Mouse (Mus musculus) lung, postnatal 14 days (tissue): ENCODE data around the gene Vti1a.
A peak's percentile ranks its signal among the peaks of the same experiment; 100 is the strongest.

Experiments used
- DNase-seq: peaks from one replicate; pipeline ENCODE4 v3.0.0; 2021

The Vti1a gene

GRCm38 (mm10) chr19:55316109-55316714, at the start of gene Vti1a:
Vti1a (plus strand) TSS chr19:55316295.
- peak; percentile 88 for DNase-seq

GRCm38 (mm10) chr19:55266786-55267185, 49.3 kb upstream of the Vti1a start:
- no peak for DNase-seq

GRCm38 (mm10) chr19:55268150-55268549, 47.9 kb upstream of the Vti1a start:
- DNase-seq, result no peak

DNA sequence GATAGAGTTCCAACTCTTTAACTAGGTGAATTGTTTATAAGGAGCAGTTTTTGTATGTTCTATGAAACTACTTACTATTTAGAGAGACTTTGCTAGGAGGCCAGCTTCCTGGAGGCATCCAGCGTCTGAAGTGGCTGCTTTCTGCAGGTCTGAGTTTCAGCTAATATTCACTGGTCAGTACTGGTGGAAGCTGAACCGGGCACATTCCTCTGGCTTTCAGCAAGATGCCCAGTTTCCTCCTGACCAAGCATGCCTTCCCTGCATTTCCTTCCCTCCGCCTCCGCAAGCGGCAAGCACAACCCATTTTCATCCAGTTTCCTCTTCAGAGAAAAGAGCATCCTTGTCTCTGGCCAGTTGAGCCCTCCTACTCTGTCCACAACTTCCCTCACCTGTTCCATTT, 47.0 kb upstream of the Vti1a start:
- DNase-seq, result no peak

GRCm38 (mm10) chr19:55271448-55271847, 44.6 kb upstream of the Vti1a start:
- no peak for DNase-seq

GRCm38 (mm10) chr19:55273340-55273739, 42.8 kb upstream of the Vti1a start:
- no peak for DNase-seq

DNA sequence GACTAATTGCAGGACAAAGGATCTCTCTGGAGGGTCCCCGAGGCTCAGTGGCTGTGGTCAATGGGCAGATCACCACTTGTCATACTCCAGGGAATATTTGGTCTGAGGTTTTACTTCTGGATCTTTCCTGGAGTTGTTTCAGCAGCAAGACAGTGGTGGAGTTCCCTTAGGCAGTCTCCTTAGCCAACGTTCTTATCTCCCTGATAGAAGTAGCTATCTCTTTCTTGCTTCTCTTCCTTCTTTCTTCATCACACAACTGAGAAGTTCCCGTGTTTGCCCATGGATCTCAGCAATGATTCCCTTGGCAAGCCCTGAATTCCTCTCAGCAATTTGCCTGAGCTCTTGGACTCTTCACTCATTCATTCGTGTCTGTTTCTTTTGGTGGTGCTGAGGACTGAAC, 40.0 kb upstream of the Vti1a start:
- DNase-seq, result no peak

- DNase-seq, result no peak
Measured at GRCm38 (mm10) chr19:55276770-55277169, 39.3 kb upstream of the Vti1a start.

DNA sequence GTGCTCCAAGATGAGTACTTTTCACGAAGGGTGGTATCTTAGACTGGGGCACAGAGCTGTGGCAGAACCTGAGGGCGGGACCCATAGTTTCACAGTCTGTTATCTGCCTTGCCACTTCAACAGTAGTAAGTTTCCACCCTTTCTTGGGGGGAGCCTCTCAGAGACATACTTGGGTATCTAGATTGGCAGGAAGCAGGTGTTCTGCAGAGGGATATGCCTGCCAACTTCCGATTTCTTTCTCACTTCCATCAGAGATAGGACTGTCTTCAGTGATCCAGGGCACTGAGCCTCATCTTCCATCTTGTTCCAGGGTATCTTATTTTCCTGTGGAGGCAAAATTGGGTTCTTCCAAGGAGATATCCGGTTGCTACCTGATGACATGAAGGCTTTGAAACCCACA, 32.0 kb upstream of the Vti1a start:
- DNase-seq, result no peak

DNA sequence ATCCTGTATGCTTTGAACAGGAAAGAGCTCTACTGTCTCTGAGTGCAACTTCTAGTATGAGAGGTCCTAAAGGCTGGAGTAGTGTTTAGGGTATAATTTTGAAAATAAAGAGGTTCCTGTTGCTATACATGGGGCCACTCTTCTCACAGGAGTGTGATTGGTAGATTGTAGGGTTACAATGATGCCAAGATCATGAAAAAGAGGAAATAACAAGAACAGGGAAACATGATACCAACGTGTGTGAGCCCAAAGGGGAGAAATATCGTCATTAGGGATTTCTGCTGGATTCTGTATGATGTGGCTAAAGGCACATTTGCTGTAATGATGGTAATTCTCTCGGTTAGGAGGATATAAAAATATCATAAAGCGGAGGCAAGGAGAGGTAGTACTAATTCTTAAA, 30.1 kb upstream of the Vti1a start:
- no peak for DNase-seq

DNA sequence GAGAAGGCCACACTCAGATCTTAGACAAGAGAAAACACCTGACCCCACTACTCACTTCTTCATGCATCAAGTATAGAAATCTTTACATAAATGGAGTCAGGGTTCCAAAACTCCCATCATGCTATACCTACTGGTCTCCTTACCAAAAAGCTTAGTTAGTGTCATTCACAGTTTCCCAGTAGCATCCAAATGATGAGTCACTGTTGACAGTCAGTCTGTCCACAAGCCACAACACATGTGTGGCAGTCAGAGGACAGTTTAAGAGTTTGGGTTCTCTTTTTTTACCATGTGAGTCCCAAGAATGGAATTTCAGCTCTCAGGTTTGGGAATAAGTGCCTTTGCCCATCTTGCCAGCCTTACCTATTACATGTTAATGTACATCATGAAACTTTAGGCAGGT, 27.1 kb upstream of the Vti1a start:
- DNase-seq, result no peak

DNA sequence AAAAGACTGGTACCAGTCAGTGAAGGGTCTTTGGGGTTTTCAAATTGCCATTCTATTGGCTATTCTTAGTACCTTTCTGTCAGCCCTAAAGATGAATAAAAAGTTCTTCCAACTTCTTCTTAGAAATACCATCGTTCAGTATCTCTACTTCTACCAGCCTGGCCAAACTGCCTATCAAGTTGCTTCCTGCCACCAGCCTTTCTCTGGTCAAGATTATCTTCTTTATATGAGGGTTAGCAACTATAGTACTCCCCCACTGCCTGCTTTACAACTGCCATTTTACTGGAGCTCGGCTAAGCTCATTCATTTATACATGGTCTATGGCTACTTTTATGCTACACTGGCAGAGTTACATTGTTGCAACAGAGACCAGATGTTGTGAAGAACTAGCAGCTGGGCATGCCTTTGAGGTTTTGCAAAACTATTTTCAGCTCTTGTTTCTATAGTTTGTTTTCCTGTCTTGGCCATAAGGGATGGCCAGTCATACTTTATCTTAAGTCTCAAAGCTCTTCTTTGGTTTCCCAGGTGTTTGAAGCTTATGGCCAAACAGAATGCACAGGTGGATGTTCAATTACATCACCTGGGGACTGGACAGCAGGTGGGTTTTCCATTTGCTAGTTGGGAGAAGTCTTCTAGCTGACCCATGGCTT, 25.3 kb upstream of the Vti1a start:
- DNase-seq, result no peak

GRCm38 (mm10) chr19:55292210-55292850, 23.8 kb upstream of the Vti1a start:
- no peak for DNase-seq

DNA sequence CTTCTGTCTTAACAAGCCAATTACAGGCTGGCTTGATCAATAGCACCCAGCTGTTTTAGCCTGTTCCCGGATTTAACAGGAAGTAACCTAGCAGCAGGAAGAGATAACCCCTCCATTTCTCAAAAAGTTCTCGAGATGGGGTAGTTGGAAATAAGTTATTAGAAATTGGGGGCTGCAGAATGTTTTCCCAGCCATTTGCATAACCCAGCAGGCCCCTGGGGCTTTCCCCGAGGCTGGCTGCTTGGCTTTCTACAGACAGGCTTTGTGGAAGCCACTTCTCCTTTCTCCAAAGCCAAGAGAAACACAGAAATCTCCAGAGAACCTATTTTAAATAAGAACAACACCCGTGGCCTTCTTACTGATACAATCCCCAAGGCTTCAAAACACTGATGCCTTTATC, 22.9 kb upstream of the Vti1a start:
- no peak for DNase-seq

DNA sequence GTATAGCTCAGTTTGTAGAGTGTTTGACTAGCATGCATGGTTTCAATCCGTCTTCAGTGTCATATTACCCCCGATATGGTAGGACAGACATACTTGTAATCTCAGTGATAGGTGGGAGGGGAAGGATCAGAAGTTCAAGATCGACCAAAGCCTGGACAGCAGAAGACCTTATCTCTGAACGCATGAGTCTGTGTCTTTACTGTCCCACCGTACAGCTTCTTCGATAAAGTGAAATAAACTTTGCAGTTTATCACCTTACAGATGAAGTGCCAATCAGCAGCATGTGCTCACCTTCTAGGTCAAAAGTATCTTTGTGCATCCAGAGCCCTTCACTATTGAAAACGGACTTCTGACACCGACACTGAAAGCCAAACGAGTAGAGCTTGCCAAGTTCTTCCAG, 21.0 kb upstream of the Vti1a start:
- DNase-seq, result no peak

DNA sequence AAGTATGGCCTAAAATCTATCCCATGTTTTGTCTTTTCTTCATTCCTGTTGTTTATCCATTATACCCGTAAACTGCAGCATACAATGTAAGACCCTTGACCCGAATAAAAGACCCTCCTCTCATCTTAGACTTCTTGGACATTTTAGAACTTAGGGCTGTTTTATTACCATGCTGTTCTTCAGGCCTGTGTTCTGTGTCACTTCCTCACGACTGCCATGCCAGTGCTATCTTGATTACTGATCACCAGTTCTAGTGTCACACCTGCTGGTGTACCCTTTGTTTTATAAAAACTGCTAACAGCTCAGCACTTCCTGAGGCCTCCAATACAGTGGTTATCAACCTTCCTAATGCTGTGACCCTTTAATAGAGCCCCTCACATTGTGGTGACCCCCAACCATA, 20.5 kb upstream of the Vti1a start:
- no peak for DNase-seq

DNA sequence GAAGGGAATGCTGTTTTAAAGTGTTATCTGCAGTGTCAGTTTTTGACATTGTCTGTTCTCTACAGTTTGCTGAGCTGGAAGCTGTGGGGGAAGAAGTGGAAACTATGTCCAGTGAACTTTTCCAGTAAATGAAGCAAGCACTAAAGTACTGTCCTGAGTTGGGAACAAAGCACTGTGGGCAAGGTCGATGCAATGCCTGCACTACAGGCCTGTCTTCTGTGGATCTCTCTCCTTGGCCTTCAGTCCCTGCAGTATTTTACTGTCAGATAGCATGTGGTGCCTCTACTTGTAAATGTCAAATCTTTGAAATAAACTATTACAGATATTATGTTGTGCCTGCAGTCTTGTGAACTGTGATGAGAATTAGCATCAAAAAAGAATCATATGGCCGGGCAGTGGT, 19.8 kb upstream of the Vti1a start:
- DNase-seq, result no peak

DNA sequence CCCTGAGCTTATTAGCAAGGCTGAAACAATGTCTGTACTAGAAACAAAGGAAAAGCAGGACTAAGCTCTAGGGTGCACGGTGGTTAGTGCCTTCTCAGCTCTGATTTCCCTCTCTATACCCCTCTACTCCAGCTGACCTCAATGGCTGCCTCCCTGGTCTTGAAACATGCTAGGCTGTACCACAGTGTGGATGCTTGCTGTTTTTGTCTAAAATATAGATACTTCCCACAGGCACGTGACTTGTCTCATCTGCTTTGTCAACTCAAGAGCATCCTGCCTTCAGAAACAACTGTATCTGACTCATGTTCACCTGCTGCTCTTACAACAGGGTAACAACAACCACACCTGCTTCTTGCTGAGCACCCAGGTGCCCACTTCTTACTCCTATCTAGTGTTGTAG, 18.6 kb upstream of the Vti1a start:
- DNase-seq, result no peak

- DNase-seq, result no peak
Measured at GRCm38 (mm10) chr19:55297961-55298360, 18.1 kb upstream of the Vti1a start.

GRCm38 (mm10) chr19:55299378-55299777, 16.7 kb upstream of the Vti1a start:
- no peak for DNase-seq

- no peak for DNase-seq
Measured at GRCm38 (mm10) chr19:55300525-55300924, 15.6 kb upstream of the Vti1a start.

- DNase-seq, result no peak
Measured at GRCm38 (mm10) chr19:55305024-55305423, 11.1 kb upstream of the Vti1a start.

GRCm38 (mm10) chr19:55311874-55312273, 4.2 kb upstream of the Vti1a start:
- no peak for DNase-seq

- DNase-seq, result no peak
Measured at GRCm38 (mm10) chr19:55313649-55314048, 2.4 kb upstream of the Vti1a start.
